Mouse (Mus musculus) kidney, adult 2 months (tissue): ENCODE data around the gene Arl6ip6. TPM values are rescaled to one million over a fixed set of nuclear protein-coding genes. Genes with fewer than 3 reads are reported as not detected.

Experiments
- DNase-seq: peaks from one replicate; pipeline ENCODE4 v3.0.0; 2021
- H3K27ac ChIP-seq: fragments of 200-500 bp; 2 replicates; pipeline ENCODE4 v1.5.1; 2012; ENCODE audit warnings: low read depth, low read length, control low read depth, inconsistent platforms; ENCODE audit not compliant: insufficient read depth
- H3K27me3 ChIP-seq: fragments of 200-500 bp; replicated peaks from 2 replicates; pipeline ENCODE4 v1.6.1; 2012; ENCODE audit warnings: mild to moderate bottlenecking, moderate library complexity, low read length, inconsistent platforms; ENCODE audit not compliant: control insufficient read depth, insufficient read depth
- H3K36me3 ChIP-seq: fragments of 200-500 bp; 2 replicates; pipeline ENCODE4 v1.6.1; 2012; ENCODE audit warnings: mild to moderate bottlenecking, moderate library complexity, low read length, inconsistent platforms; ENCODE audit not compliant: control insufficient read depth, insufficient read depth
- H3K4me1 ChIP-seq: fragments of 200-500 bp; 2 replicates; pipeline ENCODE4 v1.6.1; 2011; ENCODE audit warnings: low read length; ENCODE audit not compliant: control insufficient read depth, insufficient read depth
- H3K4me3 ChIP-seq: fragments of 200-500 bp; 2 replicates; pipeline ENCODE4 v1.5.1; 2011; ENCODE audit warnings: mild to moderate bottlenecking, low read depth, low read length, control low read depth; ENCODE audit not compliant: insufficient read depth
- CTCF ChIP-seq: fragments of 200-500 bp; conservative IDR thresholded peaks from 2 replicates; pipeline ENCODE4 v1.5.1; 2011; ENCODE audit warnings: low read depth, mild to moderate bottlenecking, control low read depth, low read length, moderate library complexity, mixed read lengths; ENCODE audit not compliant: insufficient read depth, insufficient read length
- POLR2A ChIP-seq: fragments of 200-500 bp; IDR thresholded peaks from one replicate; pipeline ENCODE4 v1.6.1; 2011; ENCODE audit warnings: low read depth, low read length, control low read depth
- WGBS: fragments of 180-500 bp; shearing (Covaris S2); methylation state at CpG from one replicate; pipeline ENCODE4 v1.1.7; 2018; 5-methylcytosine and 5-hydroxymethylcytosine counted together
- polyA plus RNA-seq: library from polyadenylated mRNA; depleted of rRNA; stranded (reverse); fragments of >200 nt; gene quantifications from 2 replicates; pipeline ENCODE4 v1.2.3, GENCODE M21; 2012; rRNA removed

Gene Arl6ip6
- polyA plus RNA-seq, 1 experiment = 8.1 TPM

DNA sequence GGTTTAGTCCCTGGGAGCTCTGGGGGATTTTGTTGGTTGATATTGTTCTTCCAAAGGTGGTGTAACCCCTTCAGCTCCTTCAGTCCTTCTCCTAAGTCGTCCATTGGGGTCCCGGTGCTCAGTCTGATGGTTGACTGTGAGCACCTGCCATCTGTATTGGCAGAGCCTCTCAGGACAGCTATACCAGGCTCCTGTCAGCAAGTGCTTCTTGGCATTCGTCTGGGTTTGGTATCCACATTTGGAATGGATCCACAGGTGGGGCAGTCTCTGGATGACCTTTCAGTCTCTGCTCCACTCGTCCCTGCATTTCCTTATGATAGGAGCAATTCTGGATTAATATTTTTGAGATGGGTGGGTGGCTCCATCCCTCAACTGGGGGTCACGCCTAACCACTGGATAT, 30.7 kb downstream of the Arl6ip6 start:
- Histone ChIP-seq H3K27ac (no peak overlapping the region), H3K4me3 (no peak overlapping the region), H3K27me3 (no peaks in the 10 kb centered on the region), H3K36me3 (peaks cover under 1% of the 10 kb centered on the region), H3K4me1 (no peaks in the 10 kb centered on the region)
- no peak for TF ChIP-seq CTCF
- TF ChIP-seq POLR2A = no peak
- 86% methylated on average over 5 of the region's 5 CpGs for WGBS
- DNase-seq = no peak

DNA sequence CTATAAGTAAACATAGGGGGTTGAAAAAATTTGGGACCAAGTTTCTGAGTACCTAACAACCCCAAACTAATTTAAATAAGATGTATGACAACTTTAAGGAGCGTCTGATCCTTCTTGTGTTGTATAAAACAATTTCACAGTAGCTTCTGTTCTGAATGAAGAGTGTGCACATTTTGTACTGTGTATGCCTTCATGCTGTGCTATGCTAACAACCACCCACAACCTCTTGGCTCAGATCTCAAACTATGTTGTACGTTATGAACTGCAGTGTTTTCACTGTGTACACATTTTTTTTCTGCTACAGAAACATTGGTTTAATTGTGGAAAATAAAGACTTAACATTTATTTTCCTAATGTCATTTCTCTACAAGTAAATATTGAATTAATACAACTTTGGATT, 65.5 kb downstream of the Arl6ip6 start:
- WGBS = 71% methylated on average over 2 of the region's 2 CpGs
- Histone ChIP-seq H3K27me3 (no peaks in the 10 kb centered on the region), H3K27ac (no peak overlapping the region), H3K4me3 (no peak overlapping the region), H3K36me3 (no peaks in the 10 kb centered on the region), H3K4me1 (no peaks in the 10 kb centered on the region)
- no peak for TF ChIP-seq POLR2A
- no peak for TF ChIP-seq CTCF
- DNase-seq = no peak

Other genes starting within 250 kb of the Arl6ip6 start
- gene Prpf40a, start 442 bp upstream of the Arl6ip6 start, polyA plus RNA-seq = 13.8 and 16.4 TPM in 2 replicates